ENCODE assay signal across 12 mouse cellular contexts in the genomic region with DNA sequence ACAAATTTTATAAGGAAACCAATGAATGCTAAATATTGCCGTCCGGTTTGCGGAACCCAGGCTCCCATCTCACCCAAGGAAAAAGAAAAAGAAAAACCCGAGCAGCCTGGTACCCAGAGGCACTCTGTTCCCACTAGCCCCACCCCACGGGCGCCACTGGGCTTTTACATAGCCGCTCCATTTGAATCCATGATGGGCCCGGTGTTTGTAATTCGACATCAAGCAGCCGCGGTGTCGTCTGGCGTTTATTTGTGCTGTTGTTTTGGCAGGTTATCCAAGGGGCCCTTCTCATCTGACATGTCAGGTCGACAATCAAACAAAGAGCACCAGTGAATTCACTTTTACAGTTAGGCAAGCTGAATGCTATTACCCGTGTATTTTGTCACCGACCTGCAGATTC.
DNase-seq lines count a peak whose midpoint lies in the region; ATAC-seq and TF ChIP-seq lines count a peak whose summit lies in the region.
"Had no signal": no experiment of that assay in that cellular context is flagged by ENCODE, and none has a peak within 500 bp of the region (broad histone marks: within the 10 kb centered on the region; RNA-seq: fewer than 3 reads in every experiment).

No protein-coding gene starts in this region.

- peak overlapping the region; percentile 21; the same call in 1 of the 2 replicates for H3K4me3 ChIP-seq in gastrocnemius, adult 2 months
- H3K4me3 ChIP-seq in neural tube, embryonic 11.5 days (ENCODE audit: low read depth, low read length): no peak overlapping the region
- H3K4me3 ChIP-seq in hindbrain, embryonic 16.5 days (ENCODE audit: low read length): peak overlapping the region; percentile 21
- H3K4me3 ChIP-seq in neural tube, embryonic 14.5 days (ENCODE audit: low read depth, low read length): no peak overlapping the region
- H3K4me3 ChIP-seq: liver, embryonic 13.5 days had no signal

- no peaks in the 10 kb centered on the region for H3K36me3 ChIP-seq in neural tube, embryonic 11.5 days (ENCODE audit: control insufficient read depth, insufficient read depth, low read length)
- no peaks in the 10 kb centered on the region for H3K36me3 ChIP-seq in hindbrain, embryonic 16.5 days (ENCODE audit: control insufficient read depth, insufficient read depth, low read length)
- no peaks in the 10 kb centered on the region for H3K36me3 ChIP-seq in neural tube, embryonic 14.5 days (ENCODE audit: control insufficient read depth, insufficient read depth, low read length)
- H3K36me3 ChIP-seq: liver, embryonic 13.5 days had no signal

- no peak overlapping the region for H3K9ac ChIP-seq in neural tube, embryonic 11.5 days (ENCODE audit: low read length)
- peak overlapping the region; percentile 43; the same call in 1 of the 2 replicates for H3K9ac ChIP-seq in hindbrain, embryonic 16.5 days (ENCODE audit: low read depth, low read length)
- H3K9ac ChIP-seq in neural tube, embryonic 14.5 days (replicated peaks; ENCODE audit: low read depth, low read length): no peak overlapping the region
- H3K9ac ChIP-seq: liver, embryonic 13.5 days had no signal

- H3K27ac ChIP-seq in gastrocnemius, adult 2 months: no peak overlapping the region
- H3K27ac ChIP-seq in neural tube, embryonic 11.5 days (ENCODE audit: low read depth, low read length): no peak overlapping the region
- H3K27ac ChIP-seq in hindbrain, embryonic 16.5 days (ENCODE audit: low read depth, low read length): no peak overlapping the region
- H3K27ac ChIP-seq in neural tube, embryonic 14.5 days (ENCODE audit: low read depth, low read length): no peak overlapping the region; the same call in 1 of the 2 replicates
- H3K27ac ChIP-seq: liver, embryonic 13.5 days had no signal

- no peak for DNase-seq in gastrocnemius, adult 2 months
- DNase-seq in gastrocnemius, postnatal 4 days (ENCODE audit: low spot score in 2 of 2): no peak
- DNase-seq in neural tube, embryonic 11.5 days (ENCODE audit: low spot score): peak; percentile 29
- no peak for DNase-seq in neural tube, embryonic 10.5 days (ENCODE audit: extremely low spot score, low spot score)
- DNase-seq in thymus, postnatal 36 days: no peak
- DNase-seq in left cerebral cortex, adult 9 months (ENCODE audit: low spot score in 2 of 2): no peak
- DNase-seq: cerebellum, adult 2 months; kidney, postnatal 10 days; liver, embryonic 13.5 days had no signal

- no peaks in the 10 kb centered on the region; the same call in 1 of the 2 replicates for H3K4me1 ChIP-seq in neural tube, embryonic 11.5 days (ENCODE audit: control insufficient read depth, insufficient read depth, low read length)
- H3K4me1 ChIP-seq in hindbrain, embryonic 16.5 days (ENCODE audit: control insufficient read depth, insufficient read depth, low read depth, low read length): peaks cover 10% of the 10 kb centered on the region
- H3K4me1 ChIP-seq in neural tube, embryonic 14.5 days (ENCODE audit: control insufficient read depth, insufficient read depth, low read length): peaks cover 20% of the 10 kb centered on the region; the same call in 1 of the 2 replicates
- H3K4me1 ChIP-seq: liver, embryonic 13.5 days had no signal

- no peak for ATAC-seq in neural tube, embryonic 11.5 days (ENCODE audit: insufficient read depth, low FRiP score, low TSS enrichment)
- ATAC-seq in hindbrain, embryonic 16.5 days: no peak
- no peak for ATAC-seq in neural tube, embryonic 14.5 days (ENCODE audit: low read depth)
- ATAC-seq: activated CD4-positive, CD25-positive, alpha-beta regulatory T cell, adult 4 months had no signal

- intact Hi-C loops in gastrocnemius, adult 2 months (cut with DNase I): no loop called here

- H3K9me3 ChIP-seq in neural tube, embryonic 11.5 days (ENCODE audit: control insufficient read depth, low read length): no peaks in the 10 kb centered on the region
- no peaks in the 10 kb centered on the region for H3K9me3 ChIP-seq in hindbrain, embryonic 16.5 days (ENCODE audit: control insufficient read depth, low read length)
- H3K9me3 ChIP-seq in neural tube, embryonic 14.5 days (ENCODE audit: control insufficient read depth, low read length): no peaks in the 10 kb centered on the region
- H3K9me3 ChIP-seq: liver, embryonic 13.5 days had no signal

- 23% methylated on average over 16 of the region's 16 CpGs for WGBS in neural tube, embryonic 11.5 days
- 17% methylated on average over 16 of the region's 16 CpGs for WGBS in hindbrain, embryonic 16.5 days
- 13% methylated on average over 16 of the region's 16 CpGs for WGBS in neural tube, embryonic 14.5 days

- peak overlapping the region; percentile 6 for H3K4me2 ChIP-seq in neural tube, embryonic 11.5 days (ENCODE audit: low read depth)
- peak overlapping the region; percentile 40 for H3K4me2 ChIP-seq in hindbrain, embryonic 16.5 days (ENCODE audit: low read length)
- H3K4me2 ChIP-seq in neural tube, embryonic 14.5 days (ENCODE audit: low read depth, low read length): peak overlapping the region; percentile 25
- H3K4me2 ChIP-seq: liver, embryonic 13.5 days had no signal

- TF ChIP-seq CTCF in gastrocnemius, adult 2 months (IDR thresholded peaks at IDR 0.05): no peak

- no peaks in the 10 kb centered on the region for H3K27me3 ChIP-seq in neural tube, embryonic 11.5 days (ENCODE audit: control insufficient read depth, insufficient read depth, low read length)
- H3K27me3 ChIP-seq in hindbrain, embryonic 16.5 days (replicated peaks; ENCODE audit: control insufficient read depth, insufficient read depth, low read length): no peaks in the 10 kb centered on the region
- no peaks in the 10 kb centered on the region for H3K27me3 ChIP-seq in neural tube, embryonic 14.5 days (ENCODE audit: control insufficient read depth, insufficient read depth, low read length)
- H3K27me3 ChIP-seq: liver, embryonic 13.5 days had no signal

Comparison
In these comparisons a context has a peak if more than half of its experiments do, and no peak if none do; other contexts are left out.
1. H3K4me3 ChIP-seq: peak in gastrocnemius, adult 2 months (single experiment) and hindbrain, embryonic 16.5 days (single experiment); none in neural tube, embryonic 11.5 days (single experiment) and neural tube, embryonic 14.5 days (single experiment).
2. Peak in every context shown above with its lines, with median percentiles within 50 percentile points of each other: H3K4me2 ChIP-seq.